Mouse (Mus musculus): ENCODE results near the gene Bcl11a.

DNA sequence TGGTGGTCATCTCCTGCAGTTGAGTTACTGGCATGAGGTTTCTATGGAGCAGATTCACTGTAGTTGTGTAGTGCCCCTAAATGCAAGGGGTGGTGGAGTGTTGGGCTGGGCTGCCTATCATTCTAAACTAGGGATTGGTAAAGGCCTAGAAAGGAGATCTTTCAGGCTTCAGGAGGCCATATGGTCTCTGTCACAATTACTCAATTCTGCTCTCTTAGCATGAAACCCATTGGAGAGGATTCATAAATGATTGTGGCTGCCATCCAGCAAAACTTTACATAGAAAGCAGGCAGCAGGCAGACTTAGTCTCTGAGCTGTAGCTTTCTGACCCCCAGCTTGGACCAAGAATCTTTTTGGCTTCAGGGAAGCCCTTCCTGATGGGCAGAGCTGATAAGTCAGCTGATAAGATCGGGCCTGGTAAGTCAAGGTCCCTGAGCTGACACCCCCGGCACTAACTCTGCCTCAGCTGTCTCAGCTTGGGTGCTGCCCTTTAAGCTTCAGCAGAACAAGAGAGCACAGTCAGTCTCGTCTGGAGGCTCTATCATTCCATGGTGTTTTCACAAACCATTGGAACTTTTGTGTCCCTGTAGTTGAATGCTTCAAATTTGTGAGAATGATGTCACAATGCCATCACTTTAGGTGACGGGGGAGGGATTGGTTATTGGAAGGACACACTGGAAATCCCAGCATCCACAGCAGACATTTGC, 143.9 kb downstream of the Bcl11a start:
- TF ChIP-seq GATA1 (IDR thresholded peaks at IDR 0.05; ENCODE audit: low read length) (no peak), TAL1 (IDR thresholded peaks at IDR 0.05; ENCODE audit: low read length) (no peak)

Data from erythroblast, embryonic 14.5 days (primary cell).